Mouse (Mus musculus) mouse embryonic stem cell (cell line): ENCODE results near the gene Rapgef2.

Source experiments
- in situ Hi-C, 2 experiments: fragments of 300-500 bp; cut with MboI; formaldehyde crosslinking; loops; 1 replicate in 1 of 2; 3 replicates in 1 of 2; pipeline ENCODE4 v1.14.3; 2019 to 2020; ENCODE audit warnings: low sequenced_read_pairs in 2 of 2, low pct_unique_long_range_greater_than_20kb in 1 of 2, mixed read lengths in 1 of 2; ENCODE audit not compliant: unreplicated experiment in 1 of 2

Rapgef2 gene

DNA sequence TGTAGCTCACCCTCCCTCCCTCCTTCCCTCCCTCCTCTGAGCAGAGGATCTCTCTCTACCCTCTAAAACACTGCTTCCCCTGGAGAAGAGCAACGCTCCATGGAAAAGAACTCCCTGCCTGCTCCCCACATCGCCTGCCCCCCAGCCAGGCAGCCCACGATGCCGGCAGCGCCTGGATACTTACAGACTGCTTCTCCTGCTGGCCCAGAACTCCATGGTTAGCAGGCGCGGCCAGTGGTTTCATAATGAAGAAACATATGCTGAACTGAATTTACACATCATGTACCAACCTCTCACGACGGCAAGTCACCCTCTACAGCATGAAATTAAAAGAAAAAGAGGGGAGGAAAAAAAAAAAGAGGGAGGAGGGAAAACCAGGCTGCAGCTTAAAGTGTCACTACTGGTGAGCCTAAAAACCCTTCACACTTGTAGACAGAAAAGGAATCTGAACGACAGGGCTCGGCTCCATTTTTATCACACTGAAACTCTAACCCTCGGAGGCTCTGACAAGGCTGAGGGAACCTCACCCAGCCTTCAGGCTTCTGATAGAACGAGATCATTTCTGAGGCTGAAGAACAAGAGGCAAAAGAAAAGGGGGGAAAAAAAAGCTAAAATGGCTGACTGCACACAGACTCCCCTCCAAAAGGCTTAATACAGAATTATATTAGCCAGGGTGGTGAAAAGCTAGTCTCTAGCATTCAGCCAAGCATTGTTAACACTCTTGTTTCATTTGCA lies 141.5 kb downstream of the Rapgef2 start:
- in situ Hi-C loops = no loop called here

DNA sequence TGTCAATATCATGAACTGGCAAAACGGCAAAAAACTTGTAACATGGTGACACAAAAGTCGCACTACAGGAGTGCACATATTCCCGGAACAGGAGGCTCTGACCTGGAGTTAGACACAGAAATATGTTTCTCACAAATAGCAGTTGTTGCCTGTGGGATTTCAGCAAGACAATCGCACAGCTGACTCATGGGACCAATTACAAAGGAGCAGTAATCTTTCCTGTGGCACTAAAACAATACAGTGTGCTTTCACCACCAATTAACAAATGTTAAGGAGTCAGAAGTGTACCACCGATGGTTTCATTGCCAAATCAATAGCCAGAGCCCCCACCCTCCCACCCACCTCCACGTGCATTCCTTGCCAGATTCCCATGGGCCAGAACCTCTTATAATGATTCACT lies 142.2 kb downstream of the Rapgef2 start:
- in situ Hi-C loops = no loop called here

DNA sequence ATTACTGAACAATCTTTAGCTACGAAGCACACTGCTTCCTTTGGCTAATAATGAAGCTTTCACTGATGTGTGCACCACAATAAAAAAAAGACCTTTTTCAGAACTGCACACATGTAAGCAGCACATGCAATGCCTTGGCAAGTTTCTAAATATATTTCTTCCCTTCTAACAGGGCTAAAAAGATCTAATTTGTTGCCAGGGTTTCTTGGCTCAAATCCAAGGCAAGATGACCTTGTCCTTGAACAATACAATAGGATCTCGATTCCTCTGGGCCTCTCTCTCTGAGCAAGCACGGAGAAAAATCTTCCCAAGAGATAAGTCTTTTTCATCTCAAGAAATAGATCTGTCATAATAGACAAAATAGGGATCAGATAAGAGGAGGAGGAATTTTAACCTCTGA lies 147.1 kb downstream of the Rapgef2 start:
- in situ Hi-C loops = no loop called here

DNA sequence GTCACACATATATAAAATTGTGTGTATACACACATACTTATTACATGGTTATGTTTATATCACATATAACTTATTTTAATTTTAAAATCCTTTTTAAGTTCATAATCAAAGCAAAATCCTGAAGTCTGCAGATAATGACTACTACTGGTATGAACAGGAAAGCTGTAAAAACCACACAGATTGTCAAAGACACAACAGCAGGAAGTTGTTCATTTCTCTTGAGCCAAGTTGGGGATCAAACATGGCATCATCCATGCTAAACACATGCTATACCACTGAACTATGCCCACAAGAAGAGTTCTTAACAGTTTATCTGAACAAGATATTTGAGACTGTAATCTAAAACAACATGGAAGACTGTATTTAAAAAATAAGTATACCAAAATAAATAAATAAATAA lies 147.7 kb downstream of the Rapgef2 start:
- in situ Hi-C loops = no loop called here

DNA sequence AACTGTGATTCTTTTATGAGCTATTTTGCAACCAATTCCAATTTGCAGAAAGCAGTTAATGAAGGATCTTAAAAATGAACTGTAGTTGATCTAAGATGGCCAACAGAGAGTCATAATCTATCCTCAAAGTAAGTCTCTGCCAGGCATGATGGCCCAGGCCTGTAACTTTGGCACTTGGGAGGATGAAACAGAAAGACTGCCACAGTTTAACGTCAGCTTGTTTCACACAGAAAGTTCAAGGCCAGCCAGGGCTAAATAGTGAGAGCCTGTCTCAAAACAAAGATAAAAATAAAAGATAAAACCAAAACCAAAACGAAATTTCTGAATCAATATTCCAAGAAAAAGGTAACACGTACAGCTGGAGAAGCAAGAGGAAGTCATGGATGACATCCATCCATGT lies 155.3 kb downstream of the Rapgef2 start:
- in situ Hi-C loops = no loop called here

DNA sequence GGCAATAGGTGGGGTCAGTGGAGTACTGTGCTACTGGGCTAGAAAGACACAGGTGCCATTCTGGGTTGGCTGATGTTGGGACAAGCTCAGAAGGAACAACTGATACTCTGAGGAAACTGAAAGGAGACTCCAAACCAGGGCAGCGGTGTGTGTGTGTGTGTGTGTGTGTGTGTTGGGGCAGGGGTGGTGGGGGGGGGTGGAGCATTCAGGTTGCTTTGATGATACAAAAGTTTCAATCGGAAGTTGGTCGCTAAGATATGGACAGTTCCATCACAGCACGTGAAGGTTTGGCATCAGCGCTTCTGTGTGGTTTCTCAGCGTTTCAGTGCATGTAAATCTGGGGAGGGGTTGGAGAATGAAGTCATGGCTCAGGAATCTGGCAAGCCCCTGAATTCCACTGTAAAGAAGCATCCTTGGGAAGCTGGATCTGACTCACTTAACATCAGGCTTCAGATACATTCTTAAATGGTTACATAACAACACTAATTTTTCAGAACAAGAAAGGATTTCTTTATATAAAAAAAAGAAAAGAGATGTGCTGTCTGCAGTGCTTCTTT lies 157.2 kb downstream of the Rapgef2 start:
- in situ Hi-C loops = no loop called here

DNA sequence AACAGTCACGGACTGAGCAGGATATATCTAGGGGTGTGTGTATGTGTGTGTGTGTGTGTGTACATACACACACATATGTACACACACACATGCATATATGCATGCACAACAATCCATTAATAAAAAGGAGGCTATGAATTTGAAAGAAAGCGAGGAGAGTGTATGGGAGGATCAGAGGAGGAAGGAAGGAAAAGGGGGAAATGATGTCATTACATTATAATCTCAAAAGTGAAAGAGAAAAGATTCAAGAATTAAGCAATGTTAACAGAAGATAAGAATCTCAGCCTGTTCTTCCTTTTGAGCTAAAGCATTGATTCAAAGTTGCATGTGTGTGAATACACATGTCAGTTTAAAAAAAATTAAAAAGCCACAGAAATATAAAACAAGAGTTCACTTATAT lies 158.5 kb downstream of the Rapgef2 start:
- in situ Hi-C loops = no loop called here

DNA sequence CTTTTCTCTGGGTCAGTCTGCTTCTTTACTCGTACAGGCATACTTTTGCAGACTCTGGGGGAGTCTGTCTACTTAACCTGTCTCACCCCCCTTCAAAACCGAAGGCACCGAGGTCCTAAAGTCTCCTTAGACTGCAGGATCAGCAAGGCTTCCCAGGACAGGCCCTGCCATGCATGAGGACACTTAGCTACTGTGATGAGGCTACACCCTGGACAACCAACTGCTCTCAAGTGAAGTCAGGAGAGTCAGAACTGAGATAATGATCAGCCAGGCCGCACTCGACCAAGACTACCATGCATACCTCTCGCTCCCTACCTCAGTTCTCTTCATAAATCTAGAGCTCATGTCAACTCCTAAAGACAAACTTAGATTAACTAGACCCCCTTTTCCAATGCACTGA lies 159.5 kb downstream of the Rapgef2 start:
- in situ Hi-C loops = no loop called here

DNA sequence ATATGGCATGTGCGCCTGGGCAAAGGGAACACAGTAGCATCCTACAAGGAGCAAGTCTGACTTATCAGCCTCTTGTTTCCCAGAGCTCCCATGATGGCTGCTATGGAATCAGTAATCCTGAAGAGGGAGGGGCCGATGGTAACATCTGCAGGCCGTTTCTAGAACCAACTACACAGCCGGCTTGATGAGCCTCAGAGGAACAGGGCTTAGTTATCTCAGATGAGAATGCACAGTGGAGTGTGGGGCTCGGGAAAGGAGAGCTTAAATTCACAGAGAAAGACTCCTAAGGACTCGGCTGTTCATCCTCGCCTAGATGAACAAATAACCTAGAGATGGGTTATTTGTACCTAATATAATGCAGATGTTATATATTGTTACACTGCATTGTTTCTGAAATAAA lies 164.9 kb downstream of the Rapgef2 start:
- in situ Hi-C loops = no loop called here

DNA sequence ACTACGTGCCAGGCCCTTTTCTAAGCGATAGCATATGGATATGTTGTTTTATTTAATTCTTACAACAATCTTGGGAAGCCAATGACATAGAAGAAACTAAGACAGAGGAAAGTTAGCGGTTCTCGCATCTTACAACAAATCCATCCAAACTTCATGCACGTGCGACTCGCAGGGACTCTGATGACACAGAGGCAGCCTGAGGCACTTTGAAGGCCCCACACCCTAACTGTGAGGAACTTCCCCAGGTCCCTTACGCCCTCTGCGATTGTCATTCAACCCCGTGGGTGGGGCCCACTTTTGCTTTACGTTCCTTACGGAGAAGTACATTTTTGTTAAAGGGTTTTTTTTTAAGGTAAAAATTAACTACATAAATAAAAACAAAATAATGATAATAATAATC lies 166.3 kb downstream of the Rapgef2 start:
- in situ Hi-C loops = no loop called here

DNA sequence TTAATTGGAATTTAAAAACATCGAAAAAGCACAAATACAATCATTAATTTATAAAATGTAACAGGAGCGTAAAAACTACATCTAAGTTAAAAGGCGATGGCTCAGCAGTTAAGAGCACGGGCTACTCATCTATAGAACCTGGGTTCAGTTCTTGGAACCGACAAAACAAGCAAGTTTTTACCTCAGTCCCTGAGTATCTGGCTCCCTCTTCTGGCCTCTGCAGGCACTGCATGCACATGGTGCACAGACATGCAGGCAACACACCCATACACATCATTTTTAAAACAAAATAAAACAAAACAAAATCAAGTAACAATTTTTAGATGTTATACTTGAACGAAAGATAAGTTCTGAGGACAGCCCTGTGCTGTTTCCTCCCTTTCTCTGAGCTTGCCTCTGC lies 176.2 kb downstream of the Rapgef2 start:
- in situ Hi-C loops = no loop called here

DNA sequence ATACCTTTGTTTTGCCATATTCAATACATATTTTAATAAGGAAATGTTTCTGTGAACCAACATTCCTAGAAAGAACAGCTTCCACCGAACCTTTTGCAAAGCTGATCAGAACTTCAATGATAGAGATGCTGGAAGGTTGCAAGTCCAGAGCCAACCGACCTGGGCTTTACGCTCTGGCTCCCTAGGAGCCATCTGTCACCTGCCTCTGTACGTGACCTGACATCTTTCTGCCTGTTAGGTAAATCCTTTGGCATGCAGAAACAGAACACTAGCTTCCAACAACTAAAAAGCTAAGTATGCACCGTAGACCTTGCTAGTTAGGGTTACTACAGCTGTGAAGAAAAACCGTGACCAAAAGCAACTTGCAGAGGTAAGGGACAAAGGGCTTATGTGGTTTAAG lies 178.1 kb downstream of the Rapgef2 start:
- in situ Hi-C loops = loop anchor here in 1 of 2 experiments (10.0 kb wide), 1 partner anchor 153 kb away; no protein-coding TSS in a partner anchor

DNA sequence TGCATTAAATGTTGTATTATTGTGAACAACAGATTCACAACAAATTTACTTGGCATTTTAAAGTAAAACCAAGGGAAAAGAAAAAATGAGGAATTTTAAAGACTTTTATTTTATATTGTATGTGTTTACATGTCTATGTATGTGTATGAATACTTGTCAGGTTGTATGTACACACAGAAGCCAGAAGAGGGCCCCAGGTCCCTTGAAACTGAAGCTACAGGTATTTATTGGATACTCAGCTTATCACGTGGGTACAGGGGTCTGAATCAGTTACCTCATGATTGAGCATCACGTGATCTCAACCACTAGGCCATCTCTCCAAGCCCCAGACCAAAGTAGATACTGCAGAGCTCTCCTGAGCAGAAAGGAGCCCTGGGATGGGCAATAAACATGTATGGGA lies 180.0 kb downstream of the Rapgef2 start:
- in situ Hi-C loops = loop anchor here in 1 of 2 experiments (10.0 kb wide), 1 partner anchor 152 kb away; no protein-coding TSS in a partner anchor

DNA sequence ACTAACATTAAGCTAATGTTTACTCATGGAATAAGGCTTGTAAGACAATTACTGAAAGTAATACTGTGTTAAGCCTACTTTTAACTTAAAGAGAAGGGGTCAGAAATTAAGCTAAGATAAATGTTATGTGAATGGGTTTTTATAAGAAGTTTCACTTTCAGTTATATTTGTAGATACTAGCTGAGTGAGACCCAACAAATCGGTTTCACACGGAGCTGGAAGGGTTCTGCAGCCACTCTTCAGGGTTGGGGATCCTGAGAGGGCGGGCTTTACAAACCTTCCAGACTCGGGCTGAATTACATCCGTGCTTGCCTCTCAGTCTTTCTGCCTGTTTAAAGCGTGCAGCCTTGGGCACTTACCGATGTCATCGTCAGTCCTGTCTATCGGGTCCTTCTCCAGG lies 182.7 kb downstream of the Rapgef2 start:
- in situ Hi-C loops = loop anchor here in 1 of 2 experiments (10.0 kb wide), 1 partner anchor 149 kb away; no protein-coding TSS in a partner anchor

DNA sequence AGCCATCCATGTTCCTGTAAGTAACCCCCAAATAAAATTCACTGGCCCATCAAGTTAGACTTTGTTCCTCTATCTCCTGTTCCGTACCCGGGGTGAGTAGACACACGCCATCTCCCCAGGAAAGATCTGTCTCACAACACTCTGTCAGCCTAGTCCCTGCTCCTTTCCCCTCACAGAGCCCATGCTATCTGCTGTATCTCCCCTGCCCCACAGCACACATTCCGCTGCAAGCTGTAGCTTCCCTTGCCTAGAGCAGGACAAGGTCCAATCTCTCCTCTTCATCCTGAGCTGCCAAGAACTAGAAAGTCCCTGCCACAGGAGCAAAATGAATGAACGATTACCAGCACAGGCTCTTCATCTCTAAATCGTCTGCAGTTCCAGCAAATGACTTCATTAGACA lies 184.6 kb downstream of the Rapgef2 start:
- in situ Hi-C loops = loop anchor here in 1 of 2 experiments (10.0 kb wide), 1 partner anchor 147 kb away; no protein-coding TSS in a partner anchor

DNA sequence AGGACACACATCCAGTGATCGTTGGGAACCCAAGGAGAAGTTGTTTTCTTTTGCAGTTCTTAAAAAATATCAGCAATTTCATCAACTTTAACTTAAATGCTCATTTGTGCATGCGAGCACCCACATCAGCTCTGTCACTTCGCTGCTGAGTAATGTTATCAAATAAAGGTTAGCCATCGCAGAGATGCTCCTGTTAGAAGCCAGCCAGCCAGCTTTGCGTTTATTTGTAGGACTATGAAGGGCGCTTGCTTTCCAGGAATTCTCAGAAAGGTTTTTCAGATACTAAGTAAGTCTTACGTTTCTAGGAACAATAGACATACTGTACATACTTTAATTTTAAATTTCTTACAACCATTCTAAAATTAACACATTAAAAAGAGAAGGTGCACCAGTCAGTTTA lies 185.5 kb downstream of the Rapgef2 start:
- in situ Hi-C loops = loop anchor here in 1 of 2 experiments (10.0 kb wide), 1 partner anchor 146 kb away; no protein-coding TSS in a partner anchor

DNA sequence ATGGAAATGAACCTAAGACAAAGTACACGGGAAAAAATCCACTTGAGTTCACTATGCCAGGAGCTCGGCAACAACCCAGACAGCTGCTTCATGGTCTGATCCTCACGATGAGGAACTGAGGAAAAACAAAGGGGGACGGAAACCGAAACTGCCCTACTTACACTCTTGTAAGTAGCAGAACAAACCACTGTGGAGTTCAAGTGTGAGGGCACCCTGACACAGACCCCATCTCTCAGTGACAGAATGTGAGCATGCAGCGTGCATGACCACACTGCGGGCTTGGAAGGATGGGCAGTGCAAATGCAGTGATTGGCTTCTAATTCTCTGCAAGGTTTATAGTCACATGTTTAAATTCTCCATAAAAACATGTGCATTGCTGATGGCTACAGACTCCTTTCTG lies 197.2 kb downstream of the Rapgef2 start:
- in situ Hi-C loops = no loop called here

DNA sequence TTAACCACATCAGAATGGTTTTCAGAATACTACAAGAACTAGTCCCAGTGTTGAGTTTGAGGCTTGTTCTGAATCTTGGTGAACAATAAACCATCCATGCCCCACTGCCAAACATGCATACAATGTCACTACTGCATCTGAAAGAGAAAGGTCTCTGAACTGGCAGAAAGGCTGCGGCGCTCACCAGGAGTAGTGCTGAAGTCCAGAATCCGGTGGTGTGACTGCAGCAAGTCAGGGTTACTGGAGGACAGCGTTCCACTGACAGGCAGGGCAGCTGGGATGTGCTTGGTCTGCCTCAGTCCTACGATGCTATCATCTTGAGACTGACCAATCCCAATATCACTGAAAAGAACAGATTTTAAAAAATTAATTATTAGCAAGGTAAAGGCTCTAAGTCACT lies 197.9 kb downstream of the Rapgef2 start:
- in situ Hi-C loops = no loop called here

DNA sequence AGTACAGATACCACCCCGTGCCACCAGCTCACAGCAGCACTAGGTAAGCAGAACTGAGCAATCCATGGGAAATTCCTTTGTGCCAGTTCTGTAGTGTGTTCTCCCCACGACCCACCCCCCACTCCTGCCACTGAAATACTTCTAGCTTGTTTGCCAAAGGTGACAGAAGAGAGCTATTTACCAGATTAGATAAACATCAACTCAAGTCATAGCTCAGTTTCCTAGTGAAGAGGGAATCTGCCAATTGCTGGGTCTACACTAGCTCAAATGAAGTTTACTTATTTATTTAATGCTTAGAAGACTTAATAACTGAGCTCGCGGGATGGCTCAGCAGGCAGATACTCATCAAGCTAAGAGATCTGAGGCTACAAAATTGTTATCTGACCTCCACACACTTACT lies 200.0 kb downstream of the Rapgef2 start:
- in situ Hi-C loops = no loop called here

DNA sequence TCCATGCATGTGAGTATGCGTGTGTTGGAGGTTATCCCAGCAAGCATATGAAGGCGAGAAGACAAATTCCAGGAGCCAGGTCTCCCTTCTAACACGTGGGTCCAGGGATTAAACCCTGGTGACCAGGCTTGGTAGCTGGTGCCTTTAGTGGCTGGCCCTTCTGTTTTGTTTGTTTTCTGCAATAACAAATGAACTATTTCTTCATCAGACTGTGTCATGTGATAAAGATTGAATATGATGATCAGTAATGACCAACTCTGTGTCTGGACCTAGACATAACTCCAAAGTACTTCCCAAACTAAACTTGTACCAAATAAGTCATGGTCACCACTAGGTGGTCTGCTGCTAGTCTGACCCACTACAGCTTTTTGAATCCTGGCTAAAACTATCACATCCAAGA lies 202.4 kb downstream of the Rapgef2 start:
- in situ Hi-C loops = no loop called here
